Mouse (Mus musculus): Measurements from ENCODE around the gene Slc22a27.
"Not testable (repeated sequence)": the region's sequence is repeated elsewhere in the genome, so short reads cannot be mapped to it uniquely, and the experiment has no call there.

Slc22a27 gene

GRCm38 (mm10) chr19:7965927-7966326 lies at the start of gene Slc22a27:
Gene Slc22a27 (minus strand): TSS chr19:7966027.
- in situ Hi-C loops (cut with MboI; ENCODE audit: unreplicated experiment in 2 of 2), result not testable (repeated sequence)

- in situ Hi-C loops (cut with MboI; ENCODE audit: unreplicated experiment in 2 of 2), result not testable (repeated sequence)
These were observed 45.8 kb upstream of the Slc22a27 start for GRCm38 (mm10) chr19:8011596-8011995.

DNA sequence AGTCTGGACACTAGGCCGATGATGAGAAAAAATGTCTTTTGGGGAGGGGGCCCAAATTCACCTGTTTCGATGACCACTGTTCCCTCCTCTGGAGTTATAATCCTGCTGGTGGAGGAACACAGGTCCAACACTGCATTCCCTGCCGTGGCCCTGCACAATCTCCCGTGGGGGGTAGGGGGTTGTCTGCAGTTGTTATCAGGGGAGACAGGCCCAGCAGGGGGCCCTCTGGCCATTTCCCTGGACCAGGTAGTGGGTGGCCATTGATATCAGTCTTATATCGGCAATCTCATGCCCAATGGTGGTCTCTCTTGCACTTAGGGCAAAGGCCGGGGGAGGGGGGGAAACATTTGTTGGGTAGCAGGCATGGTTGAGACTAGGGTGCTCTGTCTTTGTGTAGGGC lies 43.3 kb upstream of the Slc22a27 start:
- in situ Hi-C loops (cut with MboI; ENCODE audit: unreplicated experiment in 2 of 2), result not testable (repeated sequence)

DNA sequence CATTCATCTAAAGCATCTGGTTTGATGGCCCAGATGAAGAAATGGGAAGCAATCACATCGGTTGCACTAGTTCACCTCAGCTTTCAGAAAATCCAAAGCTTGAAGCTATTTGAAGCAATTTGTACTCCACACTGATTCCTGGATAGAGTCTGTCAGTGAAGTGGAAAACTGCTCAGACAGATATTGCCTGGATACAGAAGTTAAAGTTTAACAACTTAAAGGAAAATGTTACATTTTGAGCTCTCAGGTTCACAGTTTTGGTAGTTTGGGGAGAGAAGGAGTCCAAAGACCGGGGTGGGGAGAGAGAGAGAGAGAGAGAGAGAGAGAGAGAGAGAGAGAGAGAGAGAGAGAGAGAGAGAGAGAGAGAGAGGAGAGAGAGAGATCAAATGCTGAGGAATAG lies 2.9 kb upstream of the Slc22a27 start:
- in situ Hi-C loops (cut with MboI; ENCODE audit: unreplicated experiment in 2 of 2), result no loop called here

DNA sequence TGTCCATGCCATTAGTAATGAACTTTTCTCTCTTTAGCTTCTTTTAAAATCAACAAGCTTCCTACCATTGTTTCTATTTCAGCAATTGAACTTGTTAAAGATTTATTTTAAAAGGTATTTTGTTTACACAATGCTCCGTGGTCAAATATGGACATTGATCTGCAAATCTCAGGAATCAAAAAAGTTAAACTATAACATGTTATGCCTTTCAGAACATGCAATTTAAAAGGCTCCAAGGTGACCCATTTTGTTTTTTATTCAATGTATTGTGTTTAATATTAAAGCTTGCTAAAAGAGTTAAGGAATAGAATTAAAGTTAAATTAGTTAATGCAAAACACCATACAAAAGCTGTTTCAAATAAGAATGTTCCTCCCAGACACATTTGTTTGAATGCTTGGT lies 723 bp upstream of the Slc22a27 start:
- in situ Hi-C loops (cut with MboI; ENCODE audit: unreplicated experiment in 2 of 2), result not testable (repeated sequence)

GRCm38 (mm10) chr19:7939391-7939790 lies 26.4 kb downstream of the Slc22a27 start:
- in situ Hi-C loops (cut with MboI; ENCODE audit: unreplicated experiment in 2 of 2), result not testable (repeated sequence)

DNA sequence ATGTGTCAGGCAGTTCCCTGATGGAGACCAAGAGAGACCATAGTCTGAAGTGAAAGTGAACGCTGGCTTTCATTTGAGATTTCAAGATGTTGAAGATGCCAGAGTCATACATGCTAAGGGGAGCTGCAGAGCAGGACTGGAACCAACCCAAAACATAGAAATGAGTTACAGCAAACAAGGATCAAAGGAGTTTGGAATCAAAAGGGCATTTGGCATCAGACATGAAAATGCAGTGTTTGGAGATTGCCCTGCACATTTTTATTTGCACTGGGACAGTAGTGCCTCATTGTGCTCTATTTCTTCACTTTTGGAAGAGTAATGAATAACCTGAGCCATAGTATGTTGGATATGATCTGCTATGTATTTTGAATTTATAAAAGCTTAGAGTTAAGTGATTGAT lies 89.2 kb downstream of the Slc22a27 start:
- in situ Hi-C loops (cut with MboI; ENCODE audit: unreplicated experiment in 2 of 2), result no loop called here

DNA sequence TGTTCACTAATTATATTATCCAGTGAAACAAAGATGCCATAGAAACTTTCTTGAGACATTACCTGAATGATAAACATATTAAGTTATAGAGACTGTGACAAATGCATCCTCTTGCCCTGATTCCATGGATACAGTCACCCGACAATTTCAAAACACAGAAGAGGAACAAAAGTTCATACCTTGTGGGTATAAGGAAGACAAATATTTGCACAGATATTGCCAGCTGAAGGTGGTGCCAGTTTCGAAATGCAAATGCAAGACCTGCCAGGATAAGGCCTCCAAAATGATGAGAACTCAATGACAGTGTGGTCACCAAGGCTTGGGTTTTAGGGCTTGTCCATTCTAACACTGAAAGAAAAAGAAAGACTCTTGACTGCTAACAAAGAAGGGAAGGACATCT lies 136.0 kb downstream of the Slc22a27 start:
- in situ Hi-C loops (cut with MboI; ENCODE audit: unreplicated experiment in 2 of 2), result no loop called here
